In the genomic region with DNA sequence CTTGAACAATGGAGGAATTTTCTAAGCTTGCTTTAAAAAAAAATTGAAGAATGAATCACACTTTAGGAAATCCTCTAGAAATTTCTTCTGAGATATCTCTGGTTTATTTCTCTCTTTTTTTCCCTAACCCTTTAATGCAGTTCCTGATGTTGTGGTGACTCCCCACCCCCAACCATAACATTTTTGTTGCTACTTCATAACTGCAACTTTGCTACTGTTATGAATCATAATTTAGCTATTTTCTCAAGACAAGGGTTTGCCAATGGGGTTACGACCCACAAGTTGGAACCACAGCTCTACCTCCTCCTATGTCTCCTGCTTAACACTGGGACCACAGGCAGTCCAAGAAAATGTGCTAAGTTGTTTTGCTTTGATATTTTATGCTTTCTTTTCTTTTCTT, we compare ENCODE assay signal across 23 mouse cellular contexts. TPM values are rescaled to one million over a fixed set of nuclear protein-coding genes. Genes with fewer than 3 reads are reported as not detected.
"Had no signal": no experiment of that assay in that cellular context is flagged by ENCODE, and none has a peak within 500 bp of the region (broad histone marks: within the 10 kb centered on the region; RNA-seq: fewer than 3 reads in every experiment).

No protein-coding gene starts in this region.

- ATAC-seq: midbrain, embryonic 13.5 days; midbrain, embryonic 15.5 days had no signal

- H3K4me2 ChIP-seq: liver, embryonic 13.5 days; liver, embryonic 15.5 days; lung, embryonic 14.5 days; midbrain, embryonic 11.5 days; midbrain, embryonic 13.5 days; midbrain, embryonic 15.5 days; neural tube, embryonic 13.5 days; neural tube, embryonic 15.5 days had no signal

- H3K4me3 ChIP-seq: liver, embryonic 13.5 days; liver, embryonic 15.5 days; megakaryocyte, embryonic 14.5 days; midbrain, embryonic 13.5 days; midbrain, embryonic 15.5 days; neural tube, embryonic 13.5 days; neural tube, embryonic 15.5 days had no signal

- DNase-seq: liver, embryonic 13.5 days; lung, adult 18-20 months; lung, postnatal 10 days; retina, postnatal 1 day; right cerebral cortex, adult 18-20 months; right cerebral cortex, postnatal 25 days; right cerebral cortex, postnatal 4 days; spleen, adult 18-20 months; thymus, adult 18-20 months; thymus, postnatal 14 days; thymus, postnatal 36 days had no signal

- H3K27ac ChIP-seq: liver, embryonic 13.5 days; liver, embryonic 15.5 days; macrophage; midbrain, embryonic 13.5 days; midbrain, embryonic 15.5 days; neural tube, embryonic 13.5 days; neural tube, embryonic 15.5 days had no signal

- H3K36me3 ChIP-seq: liver, embryonic 13.5 days; liver, embryonic 15.5 days; midbrain, embryonic 13.5 days; midbrain, embryonic 15.5 days; neural tube, embryonic 13.5 days; neural tube, embryonic 15.5 days had no signal

- H3K4me1 ChIP-seq: liver, embryonic 13.5 days; liver, embryonic 15.5 days; megakaryocyte, embryonic 14.5 days; midbrain, embryonic 13.5 days; midbrain, embryonic 15.5 days; neural tube, embryonic 13.5 days had no signal

- H3K9ac ChIP-seq: liver, embryonic 13.5 days; liver, embryonic 15.5 days; lung, embryonic 14.5 days; midbrain, embryonic 13.5 days; midbrain, embryonic 15.5 days; neural tube, embryonic 13.5 days; neural tube, embryonic 15.5 days had no signal

- H3K27me3 ChIP-seq: liver, embryonic 13.5 days; liver, embryonic 15.5 days; megakaryocyte, embryonic 14.5 days; midbrain, embryonic 13.5 days; midbrain, embryonic 15.5 days; neural tube, embryonic 13.5 days; neural tube, embryonic 15.5 days had no signal

- H3K9me3 ChIP-seq: liver, embryonic 13.5 days; liver, embryonic 15.5 days; megakaryocyte, embryonic 14.5 days; midbrain, embryonic 13.5 days; midbrain, embryonic 15.5 days; neural tube, embryonic 13.5 days; neural tube, embryonic 15.5 days had no signal

RNA-seq across cellular contexts. Expression of a gene that starts 23.5 kb away (rescaled TPM):
- total RNA-seq: megakaryocyte progenitor cell, adult 5-6 weeks; monocyte, adult 5-6 weeks had no signal
- polyA plus RNA-seq: macrophage; stomach, embryonic 14.5 days had no signal
